Mouse (Mus musculus): Measurements from ENCODE around the gene Rhoa. TPM values are rescaled to one million over a fixed set of nuclear protein-coding genes. Genes with fewer than 3 reads are reported as not detected.

The Rhoa gene
- polyA plus RNA-seq (2017; shearing (Covaris generic)), result 100 to 1,000 TPM; 398 to 425 TPM

DNA sequence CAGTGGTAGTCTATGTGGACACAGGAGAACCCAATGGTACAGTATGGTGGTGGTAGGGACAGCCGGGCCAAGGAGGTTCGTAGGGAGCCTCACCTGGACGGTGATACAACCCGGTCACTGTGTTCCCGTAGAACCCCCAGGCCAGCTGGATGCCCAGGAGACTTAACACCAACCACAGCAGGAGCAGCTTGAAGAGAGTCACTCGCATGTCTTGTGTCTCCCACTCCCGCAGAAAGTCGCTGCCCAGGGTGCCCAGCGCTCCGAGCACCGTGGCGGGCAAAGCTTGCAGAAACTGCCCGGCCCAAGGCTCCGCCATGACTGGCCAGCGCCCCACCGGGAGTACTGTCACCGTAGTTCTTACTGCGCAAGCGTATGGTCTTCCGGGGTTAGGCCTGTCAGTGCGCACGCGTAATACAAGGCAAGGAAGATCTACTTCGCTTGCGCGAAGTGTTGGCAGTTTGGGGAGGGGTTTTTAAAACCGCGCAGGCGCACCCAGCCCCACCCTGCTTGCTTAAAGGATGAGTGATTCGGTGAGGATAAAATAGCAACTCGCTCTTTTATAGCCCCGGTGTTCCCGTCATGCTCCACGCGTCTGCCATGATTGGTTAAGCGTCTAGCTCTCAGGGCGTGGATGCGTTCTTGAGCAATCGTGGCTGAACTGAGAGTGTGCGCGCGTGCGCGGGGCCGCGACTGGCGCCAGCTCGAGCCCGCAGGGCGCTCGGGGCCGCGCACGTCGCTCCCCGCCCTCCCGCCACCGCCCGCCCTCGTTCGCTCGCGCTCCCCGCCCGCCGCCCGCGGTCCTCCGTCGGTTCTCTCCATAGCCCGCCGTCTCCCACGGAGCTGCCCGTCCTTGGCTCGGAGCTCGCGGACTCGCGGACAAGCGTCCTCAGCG is at the start of gene Rhoa, which contains the start of gene Tcta:
Rhoa (plus strand) TSS at position 501 of the 892 bp plus-strand sequence.
Tcta (minus strand) TSS at position 532 of the 892 bp plus-strand sequence.

DNA sequence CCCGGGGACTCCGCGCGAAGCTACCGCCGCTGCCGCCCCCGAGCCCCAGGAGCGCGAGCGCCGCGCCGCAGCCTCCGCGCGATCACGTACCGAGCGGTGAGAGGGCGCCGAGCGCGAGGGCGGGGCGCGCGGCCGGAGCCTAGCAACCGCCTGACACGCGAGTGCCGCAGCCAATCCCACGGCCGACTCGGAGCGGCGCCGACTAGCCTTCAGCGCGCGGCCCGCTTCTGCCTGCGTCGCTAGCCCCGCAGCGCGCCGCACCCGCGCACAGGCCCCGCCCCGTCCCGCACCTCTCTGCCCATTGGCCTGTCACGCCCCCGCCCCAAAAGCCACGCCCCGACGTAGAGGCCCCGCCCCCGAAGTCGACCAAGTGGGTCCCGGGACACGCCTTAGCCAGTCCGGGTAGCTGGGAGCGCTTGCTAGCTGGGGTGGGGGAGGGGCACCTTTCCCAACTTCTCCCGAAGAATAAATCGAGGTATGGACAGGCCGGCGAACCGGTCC is 42.2 kb upstream of the Rhoa start, which contains the start of gene Dag1:
Dag1 (minus strand) TSS at position 269 of the 501 bp plus-strand sequence.

GRCm38 (mm10) chr9:108290016-108290750 is 15.7 kb upstream of the Rhoa start, which contains the start of gene Nicn1:
Nicn1 (plus strand) TSS chr9:108290429.

GRCm38 (mm10) chr9:108296453-108297355 is 9.2 kb upstream of the Rhoa start, which contains the start of gene Amt:
Amt (plus strand) TSS chr9:108296853.

GRCm38 (mm10) chr9:108338886-108339781 is 33.2 kb downstream of the Rhoa start, which contains the start of gene Gpx1:
Gpx1 (plus strand) TSS chr9:108338903.

GRCm38 (mm10) chr9:108347540-108348289 is 41.8 kb downstream of the Rhoa start, which contains the start of gene Usp4:
Usp4 (plus strand) TSS chr9:108347853.

Other genes with a start within 250 kb of the Rhoa start
- gene Mst1, start 225.7 kb upstream of the Rhoa start, polyA plus RNA-seq (2017; shearing (Covaris generic)), result 1 to 10 TPM; 1.9 to 2.6 TPM
- gene Rnf123, start 222.8 kb upstream of the Rhoa start, polyA plus RNA-seq (2017; shearing (Covaris generic)), result 100 to 1,000 TPM; 113 to 120 TPM
- 100 to 1,000 TPM in 1 of 2 experiments, 10 to 100 TPM in 1; 68.9 to 107 TPM for gene Apeh, start 211.5 kb upstream of the Rhoa start, polyA plus RNA-seq (2017; shearing (Covaris generic))
- under 1 TPM; 0.18 to 0.83 TPM for gene Bsn, start 115.7 kb upstream of the Rhoa start, polyA plus RNA-seq (2017; shearing (Covaris generic))
- gene Dag1, start 42.2 kb upstream of the Rhoa start, polyA plus RNA-seq (2017; shearing (Covaris generic)), result 10 to 100 TPM in 1 of 2 experiments, 1 to 10 TPM in 1; 6.0 to 11.8 TPM
- 1 to 10 TPM; 1.2 to 1.6 TPM for gene Nicn1, start 15.7 kb upstream of the Rhoa start, polyA plus RNA-seq (2017; shearing (Covaris generic))
- gene Amt, start 9.3 kb upstream of the Rhoa start, polyA plus RNA-seq (2017; shearing (Covaris generic)), result under 1 TPM; 0.11 to 0.28 TPM
- 10 to 100 TPM; 11.1 to 20.6 TPM for gene Tcta, start within 50 bp of the Rhoa start, polyA plus RNA-seq (2017; shearing (Covaris generic))
- gene Gpx1, start 32.8 kb downstream of the Rhoa start, polyA plus RNA-seq (2017; shearing (Covaris generic)), result 100 to 1,000 TPM; 592 to 659 TPM
- gene Usp4, start 41.7 kb downstream of the Rhoa start, polyA plus RNA-seq (2017; shearing (Covaris generic)), result 100 to 1,000 TPM; 119 to 134 TPM
- under 1 TPM; 0.59 to 0.82 TPM for gene 1700102P08Rik, start 86.7 kb downstream of the Rhoa start, polyA plus RNA-seq (2017; shearing (Covaris generic))
- gene Ccdc36, start 122.4 kb downstream of the Rhoa start, polyA plus RNA-seq (2017; shearing (Covaris generic)), result under 1 TPM in 1 of 2 experiments, not detected in 1; 0.14 TPM
- not detected for gene BC048562, start 130.4 kb downstream of the Rhoa start, polyA plus RNA-seq (2017; shearing (Covaris generic))
- gene Ccdc71, start 154.4 kb downstream of the Rhoa start, polyA plus RNA-seq (2017; shearing (Covaris generic)), result 10 to 100 TPM; 35.6 to 46.5 TPM
- 1 to 10 TPM; 6.5 to 9.8 TPM for gene Klhdc8b, start 155.5 kb downstream of the Rhoa start, polyA plus RNA-seq (2017; shearing (Covaris generic))
- gene Lamb2, start 173.6 kb downstream of the Rhoa start, polyA plus RNA-seq (2017; shearing (Covaris generic)), result under 1 TPM; 0.12 to 0.41 TPM
- 100 to 1,000 TPM in 1 of 2 experiments, 10 to 100 TPM in 1; 63.7 to 115 TPM for gene Usp19, start 184.5 kb downstream of the Rhoa start, polyA plus RNA-seq (2017; shearing (Covaris generic))
- 100 to 1,000 TPM; 105 to 107 TPM for gene Qars, start 201.6 kb downstream of the Rhoa start, polyA plus RNA-seq (2017; shearing (Covaris generic))
- 100 to 1,000 TPM; 142 TPM for gene Qrich1, start 210.7 kb downstream of the Rhoa start, polyA plus RNA-seq (2017; shearing (Covaris generic))